Mouse (Mus musculus): ENCODE results near the gene Rad54l. TPM values are rescaled to one million over a fixed set of nuclear protein-coding genes. Genes with fewer than 3 reads are reported as not detected.

Gene Rad54l
- polyA plus RNA-seq (2016; fragmentation: Nextera tagmentation; extraction: Ambion mirVana), result 45.0 and 45.4 TPM in 2 replicates

DNA sequence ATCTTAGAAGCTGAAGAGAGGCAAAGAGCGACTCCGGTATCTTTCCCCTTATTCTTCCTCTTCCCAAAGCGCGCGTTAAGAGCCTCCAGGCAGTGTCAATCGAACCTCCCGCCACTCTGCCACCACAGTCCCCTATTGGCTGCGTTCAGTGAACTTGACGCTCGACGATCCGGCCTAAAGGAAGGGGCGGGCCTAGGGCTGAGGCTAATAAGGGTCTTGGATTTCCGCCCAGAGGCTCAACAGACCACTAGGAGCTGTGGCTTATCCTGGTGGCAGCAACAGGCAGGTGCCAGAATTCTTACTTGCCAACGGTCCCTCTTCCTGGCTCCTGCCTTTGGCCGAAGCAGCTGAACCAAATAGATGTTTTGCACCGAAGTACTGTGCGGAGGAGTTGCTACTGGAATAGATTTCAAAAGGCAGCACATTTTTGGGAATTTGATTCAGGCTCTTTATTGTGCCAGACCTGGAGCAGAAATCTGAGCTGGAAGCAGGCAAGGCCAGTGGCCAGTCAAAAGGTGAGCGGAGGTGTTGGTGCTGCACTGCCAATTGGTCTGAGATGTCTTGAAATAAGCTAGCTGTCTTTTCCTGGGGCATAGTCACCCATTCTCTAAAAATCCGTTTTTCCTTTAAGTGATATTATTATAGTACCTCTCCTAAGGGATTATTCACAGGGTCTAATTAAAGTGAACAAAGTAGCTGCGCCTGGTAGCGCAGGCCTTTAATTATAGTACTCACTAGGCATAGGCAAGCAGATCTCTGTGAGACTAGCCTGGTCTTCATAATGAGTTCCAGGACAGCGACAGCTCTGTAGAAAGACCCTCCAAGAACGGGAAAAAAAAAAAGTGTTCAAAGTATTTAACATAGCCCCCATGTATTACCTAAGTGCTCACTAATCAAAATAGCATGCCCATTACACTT lies at the start of gene Rad54l, which contains the start of gene Pomgnt1:
TSS of gene Rad54l (minus strand) at position 89 of the 918 bp plus-strand sequence.
TSS of gene Pomgnt1 (plus strand) at position 239 of the 918 bp plus-strand sequence.
- Histone ChIP-seq H3K27ac (peak within 1 kb of the TSS; percentile 80), H3K4me1 (peaks cover 36% of the 10 kb centered on the region), H3K9ac (peak within 1 kb of the TSS; percentile 77), H3K27me3 (replicated peaks) (no peaks in the 10 kb centered on the region), H3K4me3 (peak within 1 kb of the TSS; percentile 72), H3K9me3 (replicated peaks) (no peaks in the 10 kb centered on the region), H3K36me3 (peaks cover 24% of the 10 kb centered on the region), H3K4me2 (peak within 1 kb of the TSS; percentile 86)
- peak; percentile 96 for ATAC-seq
- WGBS (ENCODE audit: insufficient replicate concordance), result 5% methylated on average over 24 of the region's 24 CpGs

DNA sequence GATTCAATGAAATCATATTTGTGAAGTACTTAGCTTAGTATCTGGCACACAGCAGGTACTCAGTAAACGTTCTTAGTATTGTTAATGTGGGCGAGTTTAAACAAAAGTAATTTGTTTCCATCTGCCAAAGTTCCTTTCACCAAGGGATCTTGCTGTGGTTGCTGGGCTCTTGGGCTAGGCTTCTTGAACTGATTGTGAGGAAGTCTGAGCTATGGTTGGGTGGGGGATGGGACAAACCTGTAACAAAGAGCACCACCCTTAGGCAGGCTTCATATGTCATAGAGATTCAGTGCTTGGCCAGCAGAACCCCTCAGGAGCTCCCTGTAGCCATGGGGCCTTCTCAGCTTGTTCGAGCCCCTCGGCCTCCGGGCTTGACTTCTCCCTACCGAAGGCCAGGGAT lies 49.6 kb upstream of the Rad54l start, which contains the start of the genes 1700042G07Rik and Gm49337:
TSS of gene 1700042G07Rik (plus strand) at position 301 of the 400 bp plus-strand sequence.
TSS of gene Gm49337 (plus strand) at position 313 of the 400 bp plus-strand sequence.
- no peaks in the 10 kb centered on the region for H3K9me3 ChIP-seq (replicated peaks)
- no peak within 1 kb of the TSS for H3K9ac ChIP-seq
- 73% methylated on average over 6 of the region's 6 CpGs for WGBS (ENCODE audit: insufficient replicate concordance)
- no peak within 1 kb of the TSS for H3K27ac ChIP-seq
- H3K4me1 ChIP-seq, result peaks cover 29% of the 10 kb centered on the region
- no peaks in the 10 kb centered on the region for H3K36me3 ChIP-seq
- peaks cover 13% of the 10 kb centered on the region for H3K27me3 ChIP-seq (replicated peaks)
- no peak within 1 kb of the TSS for H3K4me2 ChIP-seq
- ATAC-seq, result no peak
- no peak within 1 kb of the TSS for H3K4me3 ChIP-seq

DNA sequence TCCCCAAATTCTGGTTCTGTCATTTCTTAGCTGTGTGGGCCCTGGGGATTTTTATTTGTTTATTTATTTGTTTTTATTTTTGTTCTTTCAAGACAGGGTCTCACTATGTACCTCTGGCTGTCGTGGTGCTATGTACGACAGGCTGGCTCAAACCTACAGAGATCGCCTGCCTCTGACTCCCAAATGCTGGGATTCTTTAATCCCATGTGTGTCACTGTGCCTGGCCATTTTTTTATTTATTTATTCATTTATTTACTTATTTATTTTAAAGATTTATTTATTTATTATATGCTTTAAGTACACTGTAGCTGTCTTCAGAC lies 45.8 kb upstream of the Rad54l start:
- ATAC-seq, result no peak; the same call in 1 of the 2 replicates
- no peaks in the 10 kb centered on the region for H3K36me3 ChIP-seq
- H3K9me3 ChIP-seq (replicated peaks), result no peaks in the 10 kb centered on the region
- no peak overlapping the region for H3K4me2 ChIP-seq
- no peak overlapping the region for H3K9ac ChIP-seq
- H3K4me3 ChIP-seq, result no peak overlapping the region
- no peak overlapping the region for H3K27ac ChIP-seq
- H3K4me1 ChIP-seq, result peaks cover 15% of the 10 kb centered on the region
- H3K27me3 ChIP-seq (replicated peaks), result peaks cover 5% of the 10 kb centered on the region; the same call in 1 of the 2 replicates
- WGBS (ENCODE audit: insufficient replicate concordance), result 59% methylated on average over 3 of the region's 3 CpGs

DNA sequence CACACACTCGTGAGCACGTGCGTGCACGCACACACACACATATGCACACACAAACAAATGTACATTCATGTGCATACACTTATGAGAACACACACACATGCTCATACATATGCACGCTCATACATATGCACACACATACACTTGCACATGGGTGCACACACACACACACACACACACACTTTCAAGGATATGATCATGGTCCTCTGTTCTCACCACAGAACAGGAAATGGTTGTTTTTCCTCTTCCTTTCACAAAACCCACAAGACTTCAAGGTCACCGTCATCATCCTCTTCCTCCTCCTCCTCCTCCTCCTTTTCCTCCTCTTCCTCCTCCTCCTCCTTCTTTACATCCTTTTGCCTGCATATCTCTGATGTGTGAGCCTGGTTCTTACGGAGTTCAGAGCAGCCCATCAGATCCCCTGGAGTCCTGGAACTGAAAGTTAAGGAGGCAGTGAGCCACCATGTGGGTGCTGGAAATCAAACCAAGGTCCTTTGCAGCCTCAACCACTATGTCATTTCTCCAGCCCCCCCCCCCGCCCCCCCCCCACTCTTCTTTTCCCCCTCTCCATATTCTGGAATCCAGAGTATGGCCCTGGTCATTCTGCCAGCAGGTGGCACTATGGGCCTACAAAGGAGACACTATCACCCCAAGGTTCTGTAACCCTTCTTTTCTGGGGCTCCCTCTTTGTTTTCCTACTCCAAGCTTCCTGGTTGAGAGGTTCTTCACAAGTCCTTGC lies 45.3 kb upstream of the Rad54l start:
- Histone ChIP-seq H3K4me3 (no peak overlapping the region), H3K9ac (no peak overlapping the region), H3K27me3 (replicated peaks) (peaks cover 5% of the 10 kb centered on the region; the same call in 1 of the 2 replicates), H3K36me3 (no peaks in the 10 kb centered on the region), H3K27ac (no peak overlapping the region), H3K9me3 (replicated peaks) (no peaks in the 10 kb centered on the region), H3K4me2 (no peak overlapping the region), H3K4me1 (peaks cover 12% of the 10 kb centered on the region)
- peak; percentile 53 for ATAC-seq
- WGBS (ENCODE audit: insufficient replicate concordance), result 67% methylated on average over 7 of the region's 8 CpGs

DNA sequence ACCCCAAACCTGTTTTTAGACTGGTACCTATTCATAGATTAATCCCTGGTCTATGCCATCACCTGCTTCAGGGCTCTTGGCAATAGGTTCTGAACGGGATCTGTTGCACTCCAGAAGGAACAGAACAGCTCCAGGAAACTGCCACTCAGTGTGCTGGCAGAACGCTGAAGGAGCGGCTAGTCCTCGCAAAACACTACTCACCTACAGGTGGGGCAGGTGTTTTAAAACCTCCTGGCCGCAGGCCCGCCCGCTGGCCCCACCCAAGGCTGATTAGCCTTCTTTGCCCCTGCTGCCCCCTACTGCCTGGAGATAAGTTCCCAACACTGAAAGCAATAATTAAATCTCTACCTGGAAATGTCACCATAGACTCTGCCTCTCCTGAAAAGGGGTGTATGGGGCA lies 43.9 kb upstream of the Rad54l start, which contains the start of gene Tspan1:
TSS of gene Tspan1 (minus strand) at position 198 of the 400 bp plus-strand sequence.
- no peak within 1 kb of the TSS for H3K9ac ChIP-seq
- H3K4me3 ChIP-seq, result no peak within 1 kb of the TSS
- H3K4me1 ChIP-seq, result peaks cover 19% of the 10 kb centered on the region
- no peak within 1 kb of the TSS for H3K4me2 ChIP-seq
- WGBS (ENCODE audit: insufficient replicate concordance), result 35% methylated on average over 7 of the region's 7 CpGs
- no peaks in the 10 kb centered on the region for H3K36me3 ChIP-seq
- H3K27me3 ChIP-seq (replicated peaks), result peaks cover 5% of the 10 kb centered on the region; the same call in 1 of the 2 replicates
- ATAC-seq, result no peak
- no peak within 1 kb of the TSS for H3K27ac ChIP-seq
- no peaks in the 10 kb centered on the region for H3K9me3 ChIP-seq (replicated peaks)

DNA sequence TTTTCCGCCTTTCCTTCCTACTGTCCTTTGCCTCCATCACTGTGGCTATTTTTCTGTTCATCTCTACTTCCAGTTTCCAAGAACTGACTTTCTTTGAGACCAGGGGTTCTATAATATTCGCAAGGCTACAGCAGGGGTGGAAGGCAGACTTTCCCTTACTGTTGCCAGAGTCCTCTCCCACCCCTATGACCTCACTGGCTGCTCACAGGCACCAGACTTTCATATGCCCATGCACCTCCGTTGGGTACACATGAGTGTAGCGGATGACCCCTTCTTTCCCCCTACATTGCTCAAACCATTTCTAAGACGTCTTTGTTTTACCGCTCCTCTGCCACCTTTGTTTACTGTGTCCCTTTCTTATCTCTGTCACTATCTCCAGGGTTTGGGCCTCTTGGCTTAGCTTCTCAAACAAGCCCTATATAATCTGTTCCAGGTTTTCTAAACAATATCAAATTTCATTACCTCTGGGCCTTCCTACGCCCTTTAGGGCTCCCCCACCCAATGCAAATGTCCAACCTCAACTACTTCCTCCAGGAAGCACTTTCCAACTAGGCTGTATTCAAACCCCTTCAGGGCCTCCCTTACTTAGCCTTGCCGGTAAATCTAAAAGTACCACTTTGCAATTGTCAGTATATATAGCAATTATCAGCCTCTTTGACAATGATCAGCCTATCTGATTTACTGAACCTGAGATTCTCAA lies 42.4 kb upstream of the Rad54l start:
- Histone ChIP-seq H3K27ac (no peak overlapping the region), H3K4me2 (no peak overlapping the region), H3K4me3 (no peak overlapping the region), H3K27me3 (replicated peaks) (peaks cover 5% of the 10 kb centered on the region; the same call in 1 of the 2 replicates), H3K4me1 (peaks cover 25% of the 10 kb centered on the region), H3K9ac (no peak overlapping the region), H3K36me3 (no peaks in the 10 kb centered on the region), H3K9me3 (replicated peaks) (no peaks in the 10 kb centered on the region)
- ATAC-seq, result no peak
- WGBS (ENCODE audit: insufficient replicate concordance), result 55% methylated on average over 8 of the region's 8 CpGs

DNA sequence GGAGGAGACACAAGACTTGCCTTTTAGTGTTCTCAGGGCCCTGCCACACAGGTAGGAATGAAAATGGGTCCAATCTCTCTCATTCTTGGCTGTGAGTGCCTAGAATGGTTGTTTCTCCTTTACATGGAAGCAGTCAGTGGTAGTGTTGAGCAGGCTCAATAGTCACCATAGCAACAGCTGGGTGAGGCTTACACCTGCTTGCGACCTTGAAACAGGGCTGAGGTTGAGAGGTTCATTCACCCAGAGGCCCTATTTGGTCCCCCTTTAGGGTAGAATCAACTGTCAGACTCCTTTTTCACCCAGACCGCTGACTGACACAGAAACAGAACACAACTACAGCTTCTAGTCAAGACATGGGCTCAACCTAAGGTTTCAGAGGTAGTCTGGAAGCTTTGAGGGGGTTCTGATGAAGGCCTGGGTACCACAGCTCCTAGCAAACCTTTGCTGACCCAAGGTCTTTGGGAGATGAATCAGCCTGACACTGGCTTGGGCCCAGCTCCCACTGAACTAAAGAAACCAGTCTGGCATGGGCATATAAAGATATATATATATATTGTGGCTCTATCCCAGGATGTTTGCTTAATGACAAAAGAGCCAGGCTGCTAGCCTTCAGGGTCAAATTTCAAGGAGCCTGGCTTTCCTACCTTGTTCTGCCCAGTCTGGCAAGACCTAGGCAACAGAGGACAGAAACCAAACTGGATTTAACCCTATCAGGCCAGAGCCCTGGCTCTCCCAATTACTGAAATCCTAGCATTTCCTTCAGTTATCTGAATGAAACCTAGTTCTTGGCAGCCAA lies 41.5 kb upstream of the Rad54l start:
- WGBS (ENCODE audit: insufficient replicate concordance), result 74% methylated on average over 2 of the region's 2 CpGs
- no peaks in the 10 kb centered on the region for H3K9me3 ChIP-seq (replicated peaks)
- ATAC-seq, result no peak

DNA sequence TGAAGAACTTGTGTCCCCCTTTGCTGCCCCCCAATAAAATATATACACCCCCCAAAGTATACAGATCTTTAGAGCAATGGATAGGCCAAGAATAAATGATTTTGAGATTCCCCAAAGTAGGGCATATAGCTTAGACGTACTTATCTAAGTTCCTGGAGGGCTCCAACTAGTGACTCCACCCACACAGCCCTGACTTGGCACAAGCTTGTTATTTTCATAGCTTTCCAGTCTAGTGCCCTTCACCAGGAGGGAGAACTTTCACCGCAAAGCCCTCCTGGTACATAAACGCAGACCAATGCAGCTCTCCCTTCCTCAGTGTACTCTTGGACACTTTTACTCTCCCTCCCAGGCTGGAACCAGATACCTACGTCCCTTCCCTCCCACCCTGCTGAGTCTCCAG lies 38.7 kb upstream of the Rad54l start:
- Histone ChIP-seq H3K27me3 (replicated peaks) (peaks cover under 1% of the 10 kb centered on the region; the same call in 1 of the 2 replicates), H3K4me1 (peaks cover 20% of the 10 kb centered on the region), H3K4me2 (no peak overlapping the region), H3K27ac (no peak overlapping the region), H3K9ac (no peak overlapping the region), H3K36me3 (peaks cover 27% of the 10 kb centered on the region), H3K9me3 (replicated peaks) (no peaks in the 10 kb centered on the region), H3K4me3 (no peak overlapping the region)
- ATAC-seq, result peak; percentile 56; the same call in 1 of the 2 replicates
- 66% methylated on average over 4 of the region's 4 CpGs for WGBS (ENCODE audit: insufficient replicate concordance)

More for the DNA sequence above, 41.5 kb upstream of the Rad54l start:
- Histone ChIP-seq H3K4me2 (no peak overlapping the region), H3K4me1 (peaks cover 25% of the 10 kb centered on the region), H3K27ac (no peak overlapping the region), H3K9ac (no peak overlapping the region), H3K4me3 (no peak overlapping the region), H3K27me3 (replicated peaks) (peaks cover 5% of the 10 kb centered on the region; the same call in 1 of the 2 replicates), H3K36me3 (peaks cover 1% of the 10 kb centered on the region; the same call in 1 of the 2 replicates)

DNA sequence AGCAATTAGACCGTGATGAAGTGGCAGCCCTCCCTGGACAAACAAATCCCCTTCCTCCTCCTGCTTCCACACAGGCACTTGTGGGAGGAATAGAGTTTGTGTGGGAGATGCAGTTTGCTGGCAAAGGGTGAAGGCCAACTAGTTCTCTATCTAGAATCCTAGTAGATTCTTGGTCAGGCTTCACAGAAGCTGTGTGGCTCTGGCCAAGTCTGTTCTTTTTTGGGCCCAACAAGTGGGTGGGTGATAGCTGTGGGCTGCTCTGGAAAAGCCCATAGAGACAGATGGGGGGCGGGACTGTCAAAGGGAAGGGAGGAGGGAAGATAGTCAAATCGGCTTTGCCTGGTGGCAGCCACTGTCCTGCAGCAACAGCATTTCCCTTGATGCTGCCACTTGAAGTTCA lies 37.3 kb upstream of the Rad54l start:
- Histone ChIP-seq H3K9ac (no peak overlapping the region), H3K4me1 (peaks cover 14% of the 10 kb centered on the region), H3K4me3 (no peak overlapping the region), H3K4me2 (no peak overlapping the region), H3K27ac (no peak overlapping the region), H3K9me3 (replicated peaks) (no peaks in the 10 kb centered on the region), H3K36me3 (peaks cover 41% of the 10 kb centered on the region), H3K27me3 (replicated peaks) (no peaks in the 10 kb centered on the region)
- 60% methylated on average over 3 of the region's 3 CpGs for WGBS (ENCODE audit: insufficient replicate concordance)
- no peak for ATAC-seq

DNA sequence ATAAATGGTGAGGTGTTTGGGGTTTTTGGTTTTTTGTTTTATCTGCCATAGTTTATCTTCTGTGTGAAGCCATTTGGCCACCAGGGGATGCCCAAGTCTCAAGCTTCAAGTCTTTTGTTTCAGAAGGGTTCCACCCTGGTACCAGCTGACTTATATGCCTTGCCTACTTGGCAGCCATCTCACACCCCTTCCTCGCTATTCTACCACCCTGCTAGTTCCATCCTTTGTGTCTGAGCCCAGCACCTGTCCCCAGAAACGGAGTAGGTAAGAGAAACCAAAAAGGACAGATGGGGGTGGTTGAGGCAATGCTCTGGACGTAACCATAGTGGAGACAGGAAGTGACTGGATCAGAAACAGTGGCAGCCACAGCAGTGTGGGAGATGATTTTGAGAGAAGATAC lies 36.4 kb upstream of the Rad54l start:
- 50% methylated on average over 3 of the region's 3 CpGs for WGBS (ENCODE audit: insufficient replicate concordance)
- Histone ChIP-seq H3K9ac (no peak overlapping the region), H3K4me1 (peaks cover 13% of the 10 kb centered on the region), H3K4me3 (no peak overlapping the region), H3K27me3 (replicated peaks) (no peaks in the 10 kb centered on the region), H3K27ac (no peak overlapping the region), H3K36me3 (peaks cover 50% of the 10 kb centered on the region), H3K4me2 (no peak overlapping the region), H3K9me3 (replicated peaks) (no peaks in the 10 kb centered on the region)
- ATAC-seq, result 0 out of 2 replicates have a peak, but pooled peaks have one; percentile 24

DNA sequence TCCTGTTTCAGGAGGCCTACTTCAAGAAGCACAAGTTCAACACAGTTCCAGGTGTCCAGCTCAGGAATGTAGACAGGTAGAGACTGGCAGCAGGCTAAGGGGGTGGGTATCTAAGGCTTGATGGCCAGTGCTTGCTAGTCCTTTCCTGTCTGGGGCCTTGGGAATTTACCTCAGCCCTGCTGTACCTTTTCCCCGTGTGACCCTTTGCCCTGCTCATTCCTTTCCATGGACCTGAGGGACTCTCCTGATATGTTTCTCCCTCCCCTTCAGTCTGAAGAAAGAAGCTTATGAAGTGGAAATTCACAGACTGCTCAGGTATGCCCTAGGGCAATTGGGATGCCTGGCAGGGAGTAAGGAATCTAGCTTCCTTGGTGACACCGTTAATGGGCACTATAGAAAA lies 34.4 kb upstream of the Rad54l start:
- no peak overlapping the region for H3K4me3 ChIP-seq
- H3K4me2 ChIP-seq, result no peak overlapping the region
- WGBS (ENCODE audit: insufficient replicate concordance), result 84% methylated on average over 2 of the region's 2 CpGs
- no peak overlapping the region for H3K27ac ChIP-seq
- peaks cover 11% of the 10 kb centered on the region for H3K4me1 ChIP-seq
- ATAC-seq, result no peak
- no peaks in the 10 kb centered on the region for H3K27me3 ChIP-seq (replicated peaks)
- H3K9me3 ChIP-seq (replicated peaks), result no peaks in the 10 kb centered on the region
- H3K9ac ChIP-seq, result no peak overlapping the region
- peaks cover 70% of the 10 kb centered on the region for H3K36me3 ChIP-seq

Data from liver, embryonic 12.5 days (tissue).